Mouse (Mus musculus): ENCODE results near the gene Wnt3a.

DNA sequence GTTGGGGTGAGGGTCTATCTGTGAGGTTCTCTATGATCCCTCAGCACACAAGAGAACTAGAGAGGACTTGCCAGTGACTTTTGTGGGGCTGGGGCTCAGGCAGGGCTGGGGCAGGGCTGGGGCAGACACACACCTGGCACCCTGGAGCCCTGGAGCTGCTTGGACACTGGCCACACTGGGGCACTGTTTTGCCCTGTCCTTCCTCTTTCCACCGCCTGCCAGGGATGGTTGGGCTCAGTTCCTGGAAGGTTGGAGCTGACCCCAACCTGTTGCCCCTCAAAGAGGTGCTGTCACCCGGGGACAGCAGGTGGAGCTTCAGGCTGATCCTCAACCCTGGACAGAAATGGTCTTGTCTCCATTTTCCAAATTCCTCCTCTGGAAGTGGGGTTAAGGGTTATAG, 45.4 kb upstream of the Wnt3a start:
- TF ChIP-seq CTCF (IDR thresholded peaks at IDR 0.05; ENCODE audit: low read depth) (peak; percentile 28; the same call in 1 of the 2 replicates), EP300 (optimal IDR thresholded peaks at IDR 0.05) (no peak)
